Mouse (Mus musculus): Measurements from ENCODE around the gene Mug1.
"Not testable (repeated sequence)": the region's sequence is repeated elsewhere in the genome, so short reads cannot be mapped to it uniquely, and the experiment has no call there.

The Mug1 gene

DNA sequence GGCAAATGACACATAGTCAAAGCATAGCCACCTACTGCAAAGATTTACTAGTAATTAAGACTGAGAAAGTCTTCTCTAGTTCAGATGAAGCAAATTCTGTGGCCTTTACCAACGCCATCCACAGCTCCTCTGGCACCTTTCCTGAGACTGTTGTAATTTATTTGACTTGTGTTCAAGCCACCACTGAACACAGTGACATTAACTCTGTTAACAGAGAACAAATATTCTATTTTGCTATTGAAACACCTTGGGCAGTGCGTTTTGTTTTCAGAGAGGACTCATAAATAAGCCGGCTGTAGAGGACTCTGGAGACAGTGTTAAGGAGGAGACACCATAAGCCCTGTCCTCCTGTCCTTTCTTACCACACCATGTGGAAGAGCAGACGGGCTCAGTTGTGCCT, at the start of gene Mug1:
Mug1 (plus strand) TSS at position 271 of the 400 bp plus-strand sequence.
- not testable (repeated sequence) for DNase-seq

GRCm38 (mm10) chr6:121828034-121828433, 10.3 kb upstream of the Mug1 start:
- DNase-seq = no peak

DNA sequence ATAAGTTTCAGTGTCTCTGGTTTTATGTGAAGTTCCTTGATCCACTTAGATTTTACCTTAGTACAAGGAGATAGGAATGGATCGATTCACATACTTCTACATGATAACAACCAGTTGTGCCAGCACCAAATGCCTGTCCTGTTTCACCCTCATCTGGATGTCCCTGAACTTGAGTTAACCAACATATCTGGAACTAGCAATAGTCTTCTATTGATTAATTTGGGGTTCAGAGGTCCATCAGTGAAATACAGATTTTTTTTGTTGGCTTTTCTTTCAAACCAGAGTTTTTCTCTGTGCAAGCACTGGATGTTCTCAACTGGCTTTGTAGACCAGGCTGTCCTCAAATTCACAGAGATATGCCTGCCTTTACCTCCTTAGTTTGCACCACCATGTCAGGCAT, 2.0 kb upstream of the Mug1 start:
- DNase-seq = no peak

- DNase-seq = no peak
Observed at GRCm38 (mm10) chr6:121848378-121848777, 10.0 kb downstream of the Mug1 start.
